Mouse (Mus musculus) heart, postnatal 0 days (tissue): ENCODE data around the gene Otof. TPM values are rescaled to one million over a fixed set of nuclear protein-coding genes. Genes with fewer than 3 reads are reported as not detected.
A peak's percentile ranks its signal among the peaks of the same experiment; 100 is the strongest.

Experiments used
- ATAC-seq: fragments of 200-750 bp; cut with Nextera tagmentation; 2 replicates; pipeline ENCODE4 v1.8.0; 2017; ENCODE audit warnings: low read depth, moderate number of reproducible peaks, moderate library complexity; ENCODE audit not compliant: insufficient read depth
- DNase-seq: peaks from one replicate; pipeline ENCODE4 v3.0.0-alpha.2; 2016; ENCODE audit warnings: low spot score
- H3K27ac ChIP-seq: fragments of 300-500 bp; sonication (generic); 2 replicates; pipeline ENCODE4 v1.5.1; 2014; ENCODE audit warnings: low read depth, mild to moderate bottlenecking
- H3K27me3 ChIP-seq: fragments of 300-500 bp; sonication (generic); 2 replicates; pipeline ENCODE4 v1.6.1; 2014; ENCODE audit warnings: low read length, mixed read lengths; ENCODE audit not compliant: control insufficient read depth, insufficient read depth
- H3K36me3 ChIP-seq: fragments of 300-500 bp; sonication (generic); replicated peaks from 2 replicates; pipeline ENCODE4 v1.6.1; 2014; ENCODE audit warnings: low read length, mixed read lengths; ENCODE audit not compliant: control insufficient read depth, insufficient read depth
- H3K4me1 ChIP-seq: fragments of 300-500 bp; sonication (generic); 2 replicates; pipeline ENCODE4 v1.6.1; 2014; ENCODE audit warnings: antibody characterized with exemption; ENCODE audit not compliant: control insufficient read depth, insufficient read depth
- H3K4me2 ChIP-seq: fragments of 300-500 bp; sonication (generic); 2 replicates; pipeline ENCODE4 v1.6.1; 2014; ENCODE audit warnings: low read depth, mild to moderate bottlenecking, low read length, moderate library complexity
- H3K4me3 ChIP-seq: fragments of 300-500 bp; sonication (generic); 2 replicates; pipeline ENCODE4 v1.5.1; 2014; ENCODE audit warnings: low read depth, low read length
- H3K9ac ChIP-seq: fragments of 300-500 bp; sonication (generic); replicated peaks from 2 replicates; pipeline ENCODE4 v1.6.1; 2014; ENCODE audit warnings: low read depth, low read length, mixed read lengths
- H3K9me3 ChIP-seq: fragments of 300-500 bp; sonication (generic); replicated peaks from 2 replicates; pipeline ENCODE4 v1.6.1; 2016; ENCODE audit warnings: low read length; ENCODE audit not compliant: control insufficient read depth
- CTCF ChIP-seq: IDR thresholded peaks from 2 replicates; pipeline ENCODE4 v1.5.1; 2016; ENCODE audit warnings: antibody characterized with exemption, control low read depth, low read depth
- EP300 ChIP-seq: IDR thresholded peaks from 2 replicates; pipeline ENCODE4 v1.6.1; 2016; ENCODE audit warnings: antibody characterized with exemption, low read depth
- WGBS: fragments of 180-500 bp; shearing (Covaris S2); extraction: QIAGEN DNeasy Blood & Tissue Kit; methylation state at CpG from one replicate; pipeline ENCODE4 v1.1.7; 2014; 5-methylcytosine and 5-hydroxymethylcytosine counted together
- polyA plus RNA-seq: library from polyadenylated mRNA; unstranded; fragments of >200 nt; fragmentation: Nextera tagmentation; extraction: Ambion mirVana; gene quantifications from 2 replicates; pipeline ENCODE4 v1.2.1, GENCODE M21; 2015
- total RNA-seq: library from RNA; depleted of rRNA; stranded (reverse); fragments of >200 nt; gene quantifications from 2 replicates; pipeline ENCODE4 v1.2.3, GENCODE M21; 2014; ENCODE audit warnings: low replicate concordance

Otof gene
- total and polyA plus RNA-seq, 2 experiments from 2014 or later = 0.03 to 0.04 TPM

DNA sequence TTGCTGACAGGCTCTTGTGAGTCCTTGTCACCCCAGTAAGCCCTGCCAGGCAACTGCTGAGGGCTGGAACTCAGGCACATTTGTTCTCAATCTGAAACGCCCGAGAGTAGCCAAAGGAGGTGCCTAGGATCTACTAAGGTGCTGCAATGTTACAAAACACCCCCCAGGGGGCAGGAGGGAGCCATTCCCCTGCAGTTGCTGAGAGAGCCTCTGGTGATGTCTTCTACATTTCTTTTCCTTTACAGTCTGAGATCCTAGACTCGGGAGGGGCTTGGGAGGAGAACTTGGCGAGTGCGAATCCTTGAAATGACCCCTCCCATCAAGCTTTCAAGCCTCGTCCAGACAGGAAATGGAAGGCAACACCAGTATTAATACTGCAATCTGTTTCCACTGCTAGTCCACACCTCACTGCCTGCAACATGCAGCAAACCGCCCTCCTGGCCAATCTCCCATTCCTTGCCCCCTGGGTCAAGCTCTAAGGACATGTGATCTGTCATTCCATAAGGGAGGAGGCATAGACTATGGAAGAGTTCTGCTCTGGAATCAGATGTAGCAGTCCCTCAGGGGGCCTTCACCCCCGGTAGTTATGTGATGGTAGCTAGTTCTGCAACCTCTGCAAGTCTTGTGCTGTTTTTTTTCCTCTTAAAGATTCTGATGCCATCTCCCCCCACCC is 38.0 kb downstream of the Otof start:
- Histone ChIP-seq H3K9ac (no peak overlapping the region), H3K27me3 (no peaks in the 10 kb centered on the region), H3K36me3 (no peaks in the 10 kb centered on the region), H3K27ac (no peak overlapping the region), H3K4me2 (no peak overlapping the region), H3K4me3 (no peak overlapping the region), H3K4me1 (no peaks in the 10 kb centered on the region), H3K9me3 (no peaks in the 10 kb centered on the region)
- no peak for TF ChIP-seq EP300
- peak; percentile 74 for TF ChIP-seq CTCF
- DNase-seq (peak; percentile 57), ATAC-seq (peak; percentile 68)
- 22% methylated on average over 8 of the region's 8 CpGs for WGBS

DNA sequence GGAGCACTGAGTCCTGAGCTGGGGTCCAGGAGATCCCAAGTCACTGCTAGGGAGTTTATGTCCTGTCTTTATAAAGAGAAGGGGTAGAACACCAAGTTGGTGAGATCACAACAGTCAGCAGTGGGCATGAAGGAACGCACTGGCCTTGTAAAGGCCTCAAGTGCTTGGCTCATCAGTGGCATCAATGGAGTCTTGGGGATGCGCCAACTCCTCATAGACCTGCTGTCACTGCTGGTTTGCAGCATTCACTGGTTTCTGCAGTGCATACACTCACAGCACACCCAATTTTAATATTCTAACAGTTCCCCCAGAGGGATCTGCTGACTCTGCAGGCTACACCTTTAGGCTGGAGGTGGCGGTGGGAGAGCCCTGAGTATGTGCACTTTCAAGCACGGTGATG is 38.6 kb downstream of the Otof start:
- Histone ChIP-seq H3K36me3 (no peaks in the 10 kb centered on the region), H3K9me3 (no peaks in the 10 kb centered on the region), H3K27me3 (no peaks in the 10 kb centered on the region), H3K27ac (no peak overlapping the region), H3K9ac (no peak overlapping the region), H3K4me2 (no peak overlapping the region), H3K4me1 (no peaks in the 10 kb centered on the region), H3K4me3 (no peak overlapping the region)
- no peak for DNase-seq
- ATAC-seq = no peak
- WGBS = 70% methylated on average over 4 of the region's 4 CpGs
- TF ChIP-seq CTCF = no peak
- no peak for TF ChIP-seq EP300

DNA sequence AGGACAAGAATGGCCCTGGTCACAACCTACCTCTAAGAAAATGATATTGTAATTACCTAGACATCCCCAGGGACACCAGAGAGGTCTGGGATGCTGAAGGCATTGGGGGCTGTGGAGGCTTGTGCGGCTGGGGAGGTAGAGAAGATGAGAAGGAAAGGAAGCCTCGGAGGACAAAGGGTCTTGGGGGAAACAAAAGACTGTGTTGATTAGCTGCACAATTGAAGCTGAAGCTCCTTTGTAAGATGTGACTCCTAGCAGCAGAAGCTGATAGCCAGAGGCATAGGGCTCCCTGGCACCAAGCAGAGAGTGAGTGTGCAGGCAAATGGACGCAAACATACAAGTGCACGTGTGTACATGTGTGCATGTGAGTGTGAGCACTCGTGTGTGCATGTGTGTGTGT is 45.1 kb downstream of the Otof start:
- no peak for ATAC-seq
- WGBS = 67% methylated on average over 5 of the region's 5 CpGs
- no peak overlapping the region for H3K9ac ChIP-seq

DNA sequence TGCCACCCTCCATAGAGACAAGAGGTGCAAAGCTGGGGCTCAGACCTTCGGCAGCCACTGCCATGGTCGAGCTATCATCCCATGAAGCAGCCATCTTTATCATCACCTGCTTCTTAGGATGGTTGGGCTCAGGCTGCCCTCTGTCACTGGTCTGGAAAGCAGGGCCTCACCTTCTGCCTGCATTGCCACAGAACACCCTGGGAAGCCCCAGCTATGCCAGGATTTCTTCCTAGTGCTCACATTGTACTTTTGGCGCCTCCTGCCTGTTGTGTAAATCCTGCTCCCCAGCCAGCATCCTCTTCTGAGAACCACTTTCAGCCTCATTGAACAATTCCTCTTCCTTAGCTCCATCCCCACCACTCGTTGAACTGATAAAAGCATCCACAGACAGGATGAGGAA is 45.9 kb downstream of the Otof start:
- H3K4me2 ChIP-seq = no peak overlapping the region
- DNase-seq (no peak), ATAC-seq (no peak)
- H3K27me3 ChIP-seq = no peaks in the 10 kb centered on the region
- no peak for TF ChIP-seq EP300
- no peak for TF ChIP-seq CTCF
- H3K9ac ChIP-seq = no peak overlapping the region
- no peak overlapping the region for H3K4me3 ChIP-seq
- no peaks in the 10 kb centered on the region for H3K4me1 ChIP-seq
- 67% methylated on average over 4 of the region's 4 CpGs for WGBS
- no peak overlapping the region for H3K27ac ChIP-seq
- H3K9me3 ChIP-seq = no peaks in the 10 kb centered on the region
- H3K36me3 ChIP-seq = no peaks in the 10 kb centered on the region

More for the DNA sequence above, 45.1 kb downstream of the Otof start:
- Histone ChIP-seq H3K27me3 (no peaks in the 10 kb centered on the region), H3K27ac (no peak overlapping the region), H3K4me2 (no peak overlapping the region), H3K4me3 (no peak overlapping the region), H3K9me3 (no peaks in the 10 kb centered on the region), H3K36me3 (no peaks in the 10 kb centered on the region), H3K4me1 (no peaks in the 10 kb centered on the region)
- TF ChIP-seq EP300 = no peak
- TF ChIP-seq CTCF = no peak
- no peak for DNase-seq

DNA sequence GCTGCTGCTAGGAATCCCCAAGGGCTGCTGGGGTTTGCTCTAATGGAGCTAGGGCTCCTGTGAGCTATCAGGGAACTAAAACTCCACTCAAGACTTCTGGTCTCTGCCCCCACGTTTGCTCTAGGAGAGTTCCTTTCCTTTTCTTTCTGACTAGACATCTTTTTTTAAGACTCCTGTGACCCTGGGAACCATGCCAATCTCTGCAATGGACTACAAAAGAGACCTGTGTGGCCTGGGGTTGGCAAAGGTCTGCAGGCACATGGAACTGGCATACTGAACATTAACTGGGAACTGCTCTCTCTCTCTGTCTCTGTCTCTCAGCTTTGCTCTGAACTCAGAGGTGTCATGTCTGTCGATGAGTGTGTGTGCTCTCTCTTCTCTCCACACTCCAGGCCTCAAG is 46.4 kb downstream of the Otof start:
- no peaks in the 10 kb centered on the region for H3K9me3 ChIP-seq
- no peak overlapping the region for H3K9ac ChIP-seq
- TF ChIP-seq EP300 = no peak
- no peak for TF ChIP-seq CTCF
- ATAC-seq = no peak
- no peak for DNase-seq
- no peak overlapping the region for H3K4me2 ChIP-seq
- WGBS = 37% methylated on average over 2 of the region's 2 CpGs
- no peaks in the 10 kb centered on the region for H3K4me1 ChIP-seq
- H3K4me3 ChIP-seq = no peak overlapping the region
- no peaks in the 10 kb centered on the region for H3K36me3 ChIP-seq
- H3K27ac ChIP-seq = no peak overlapping the region
- no peaks in the 10 kb centered on the region for H3K27me3 ChIP-seq

DNA sequence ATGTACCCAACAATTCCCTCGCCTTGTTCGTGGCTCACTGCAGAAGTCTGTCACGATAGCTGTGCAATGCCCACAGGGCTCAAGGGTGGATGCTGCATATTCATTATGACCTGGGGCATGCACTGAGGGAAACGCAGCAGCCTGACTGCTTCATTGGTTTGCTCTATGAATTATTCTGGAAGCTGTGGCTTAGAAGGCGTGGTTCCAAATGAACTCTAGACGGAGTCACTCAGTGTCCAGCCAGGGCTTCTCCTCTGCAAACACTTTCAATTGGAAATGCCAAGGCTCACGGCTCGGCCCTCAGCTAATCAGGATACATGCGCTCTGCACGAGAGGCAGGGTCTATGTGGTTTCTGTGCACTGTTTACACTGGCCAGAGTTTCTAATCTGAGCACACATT is 50.2 kb downstream of the Otof start:
- no peaks in the 10 kb centered on the region for H3K27me3 ChIP-seq
- no peak for ATAC-seq
- H3K27ac ChIP-seq = no peak overlapping the region
- no peak overlapping the region for H3K4me3 ChIP-seq
- H3K9ac ChIP-seq = no peak overlapping the region
- TF ChIP-seq EP300 (no peak), CTCF (no peak)
- no peak overlapping the region for H3K4me2 ChIP-seq
- 81% methylated on average over 10 of the region's 10 CpGs for WGBS
- no peak for DNase-seq
- H3K4me1 ChIP-seq = no peaks in the 10 kb centered on the region
- no peaks in the 10 kb centered on the region for H3K9me3 ChIP-seq
- H3K36me3 ChIP-seq = no peaks in the 10 kb centered on the region
